Mouse (Mus musculus): ENCODE measurements around the gene Rnf216.

DNA sequence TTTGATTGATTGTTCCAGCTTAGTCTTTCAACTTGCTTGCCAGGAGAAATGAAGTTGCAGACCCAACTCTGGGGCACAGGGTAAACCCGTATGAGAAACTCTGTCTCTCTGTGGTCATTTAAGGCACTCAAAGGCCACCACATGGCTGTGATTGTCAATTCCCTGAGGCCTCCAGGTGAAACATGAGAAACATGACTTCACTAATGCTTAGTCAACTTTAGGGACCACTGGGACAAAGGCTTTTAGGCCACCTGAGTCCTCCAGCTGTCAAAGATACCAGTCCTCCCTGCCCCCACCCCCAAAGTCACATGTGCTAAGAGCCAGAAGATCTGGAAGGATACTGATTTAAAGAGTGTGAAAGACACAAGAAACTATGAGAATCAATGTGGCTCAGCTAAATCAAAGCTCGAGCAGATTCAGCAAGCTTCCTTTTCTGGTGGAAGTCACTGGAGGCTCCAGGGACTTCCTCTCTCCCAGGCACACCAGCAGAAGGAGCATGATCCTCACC, 80.1 kb downstream of the Rnf216 start:
- no peak for TF ChIP-seq POLR2A (IDR thresholded peaks at IDR 0.05; ENCODE audit: borderline replicate concordance, control insufficient read depth, low read depth, low read length)
- TF ChIP-seq CTCF (IDR thresholded peaks at IDR 0.05; ENCODE audit: control insufficient read depth, insufficient read depth, low read length): no peak
